Mouse (Mus musculus): Measurements from ENCODE around the gene Spata45.

- TF ChIP-seq GATA1 (IDR thresholded peaks at IDR 0.05; ENCODE audit: borderline replicate concordance, low read length): no peak
- TF ChIP-seq FLI1 (IDR thresholded peaks at IDR 0.05; ENCODE audit: low read length): no peak
Observed at GRCm38 (mm10) chr1:191042688-191043087, 6.2 kb downstream of the Spata45 start.

Measured in megakaryocyte, embryonic 14.5 days (primary cell).